Mouse (Mus musculus) kidney, adult 8-10 months (tissue): ENCODE measurements around the gene Npsr1.

Experiments
- DNase-seq, 2 experiments: peaks; one replicate each; pipeline ENCODE4 v3.0.0; 2022

Npsr1 gene

DNA sequence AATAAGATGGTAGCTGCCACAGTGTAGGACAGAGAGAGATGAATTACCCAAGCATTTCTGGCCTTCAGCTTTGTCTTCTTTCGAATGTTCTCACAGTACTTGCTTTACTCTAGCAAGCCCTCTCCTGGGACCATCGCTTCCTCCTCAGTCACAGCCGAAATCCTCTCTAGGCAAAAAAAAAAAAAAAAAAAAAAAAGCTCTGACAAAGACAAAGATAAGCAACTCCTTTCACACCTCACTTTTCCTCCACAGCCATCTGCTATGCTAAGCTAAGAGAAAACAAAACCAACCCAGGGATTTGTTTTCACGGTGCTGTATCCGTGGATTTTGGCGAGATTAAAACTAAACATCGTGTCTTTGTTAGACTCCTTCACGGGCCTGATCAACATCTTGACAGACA is 156.4 kb downstream of the Npsr1 start:
- DNase-seq, result no peak

DNA sequence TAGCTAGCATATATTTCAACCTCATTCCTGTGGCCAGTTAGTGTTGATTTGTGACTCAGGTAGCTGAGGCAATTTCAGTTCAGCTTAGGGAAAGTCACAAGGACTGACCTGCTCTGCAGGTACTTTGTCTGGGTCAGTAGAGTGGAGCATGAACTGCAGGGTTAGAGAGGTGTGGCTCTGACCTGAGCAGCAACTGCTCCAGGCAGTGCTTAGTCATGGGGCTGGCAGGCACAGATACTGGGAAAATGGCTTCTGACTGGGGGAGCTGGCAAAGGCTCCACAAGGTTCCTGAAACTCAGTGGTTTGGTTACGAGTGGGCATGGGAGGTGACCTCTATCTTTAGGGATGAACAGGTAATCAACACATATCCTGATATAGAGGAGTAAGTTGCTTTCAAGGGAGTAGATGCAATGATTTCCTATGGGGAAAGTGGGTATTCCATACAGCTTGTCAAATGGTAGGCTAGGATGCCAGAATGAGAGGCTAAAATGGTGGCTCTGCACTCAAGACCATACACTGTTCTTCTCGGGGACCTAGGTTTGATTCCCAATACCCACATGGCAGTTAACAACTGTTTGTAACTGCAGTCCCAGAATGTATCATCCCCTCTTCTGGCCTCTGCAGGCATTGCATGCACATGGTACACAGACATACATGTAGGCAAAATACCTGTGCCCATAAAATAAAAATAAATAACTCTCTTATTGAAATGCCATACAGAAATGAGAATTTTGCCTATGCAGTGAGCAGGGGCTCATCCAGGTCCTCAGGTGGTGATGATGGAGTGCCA is 182.9 kb downstream of the Npsr1 start:
- no peak for DNase-seq

DNA sequence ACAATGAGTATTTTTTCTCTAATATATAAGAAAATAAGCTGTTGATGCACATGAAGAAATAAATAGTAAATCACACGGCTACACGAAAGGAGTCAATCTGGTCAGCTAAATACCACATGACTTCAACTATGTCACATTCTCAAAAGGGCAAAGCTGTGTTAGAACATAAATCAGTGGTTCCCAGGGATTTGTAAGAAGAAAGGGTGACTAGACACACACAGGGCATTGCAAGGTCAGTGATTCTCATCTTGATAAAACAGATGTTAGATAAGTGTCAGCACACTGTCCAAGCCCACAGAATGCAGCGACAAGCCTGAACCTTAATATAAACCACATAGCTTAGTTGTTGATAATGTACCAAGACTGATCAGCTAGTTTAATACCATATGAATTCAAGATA is 184.8 kb downstream of the Npsr1 start:
- DNase-seq, result no peak

DNA sequence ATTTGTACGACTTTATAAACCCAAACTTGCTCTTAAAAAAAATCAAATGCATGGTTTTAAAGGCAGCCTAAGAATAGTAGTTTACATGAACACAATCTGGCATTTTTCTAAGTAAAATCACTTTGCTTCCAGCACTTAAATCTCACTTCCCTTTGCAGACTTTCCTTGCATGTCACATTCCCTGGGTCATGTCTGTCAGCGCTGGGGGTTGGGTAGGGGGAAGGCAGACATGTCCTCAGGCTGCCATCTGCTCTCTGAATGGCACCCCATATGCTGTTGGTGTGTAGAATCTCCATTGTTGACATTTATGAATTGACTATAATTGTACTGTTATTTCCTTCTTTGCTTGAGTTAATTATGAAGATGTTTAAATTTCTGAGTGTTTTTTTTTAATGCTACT is 185.3 kb downstream of the Npsr1 start:
- DNase-seq, result no peak

DNA sequence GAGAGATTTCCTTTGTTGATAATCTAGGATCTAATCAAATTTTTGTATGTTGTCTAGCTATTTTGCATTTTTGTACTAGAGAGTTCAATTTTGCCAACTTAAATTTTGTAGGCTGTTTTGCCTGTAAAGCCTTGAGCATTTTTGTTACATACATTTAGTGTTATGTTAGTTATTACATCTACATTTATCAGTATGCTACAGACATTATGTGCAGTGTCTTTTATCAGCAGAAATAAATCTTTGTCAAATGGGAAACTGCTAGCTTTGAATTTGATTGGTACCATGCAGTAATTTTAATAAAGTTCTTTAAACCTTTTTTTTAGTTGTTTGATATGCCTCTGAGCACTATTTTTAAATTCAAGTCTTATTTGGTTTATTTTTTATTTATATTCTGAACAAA is 185.7 kb downstream of the Npsr1 start:
- DNase-seq, result no peak

DNA sequence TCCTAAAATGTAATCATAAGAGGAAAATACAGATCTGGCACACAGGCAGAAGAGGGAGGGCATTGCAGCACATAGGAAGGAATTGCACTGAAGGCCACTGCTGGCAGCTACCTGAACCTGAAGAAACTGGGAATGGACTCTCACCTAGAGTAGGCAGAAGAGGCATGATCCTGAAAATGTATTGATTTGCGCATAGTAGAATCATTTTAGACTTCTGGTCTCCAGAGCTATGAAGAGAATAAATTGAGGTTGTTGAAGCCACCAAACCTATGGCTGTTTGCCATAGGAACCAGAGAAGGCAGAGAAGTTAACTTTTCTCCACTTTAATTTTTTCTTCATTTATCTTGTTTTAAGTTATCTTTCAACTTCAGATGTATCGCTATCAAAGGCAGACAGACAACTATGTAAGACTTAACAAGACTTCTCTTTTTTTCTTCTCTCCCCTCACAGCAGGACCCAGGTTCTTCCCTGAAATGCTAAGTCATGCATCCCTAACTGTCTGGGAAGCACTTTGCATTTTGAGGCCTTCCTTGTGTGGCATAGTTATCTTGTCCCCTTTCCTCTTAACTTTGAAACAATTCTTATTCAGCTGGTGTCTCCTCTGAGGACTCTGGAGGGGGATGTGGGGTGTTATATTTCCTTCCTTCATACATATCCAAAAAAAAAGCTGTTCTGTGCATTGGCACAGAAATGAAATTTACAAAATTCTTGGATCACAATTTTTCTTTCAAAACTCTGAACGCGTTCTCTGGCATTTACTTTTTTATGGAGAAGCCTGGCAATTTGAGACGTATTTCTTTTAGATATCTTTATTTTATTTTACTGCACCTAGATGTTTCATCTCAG is 186.7 kb downstream of the Npsr1 start:
- DNase-seq, result no peak

DNA sequence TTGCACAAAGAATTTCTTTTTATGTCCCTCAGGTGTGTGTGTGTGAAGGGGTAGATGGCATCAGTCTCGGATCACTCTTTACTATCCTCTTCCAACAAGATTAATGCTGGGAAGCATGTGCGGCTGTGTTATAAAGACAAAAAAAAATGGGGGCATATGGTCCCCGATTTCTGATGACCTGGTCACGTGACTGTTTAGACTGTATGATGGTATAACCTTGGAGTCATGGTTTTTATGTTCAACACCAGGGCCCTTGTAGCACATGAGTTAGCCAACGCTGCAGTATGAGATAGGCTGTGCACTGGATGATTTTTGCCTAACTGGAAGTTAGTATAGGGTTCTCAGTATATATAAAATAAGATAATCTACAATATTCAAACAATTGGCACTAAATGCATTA is 187.6 kb downstream of the Npsr1 start:
- no peak for DNase-seq

DNA sequence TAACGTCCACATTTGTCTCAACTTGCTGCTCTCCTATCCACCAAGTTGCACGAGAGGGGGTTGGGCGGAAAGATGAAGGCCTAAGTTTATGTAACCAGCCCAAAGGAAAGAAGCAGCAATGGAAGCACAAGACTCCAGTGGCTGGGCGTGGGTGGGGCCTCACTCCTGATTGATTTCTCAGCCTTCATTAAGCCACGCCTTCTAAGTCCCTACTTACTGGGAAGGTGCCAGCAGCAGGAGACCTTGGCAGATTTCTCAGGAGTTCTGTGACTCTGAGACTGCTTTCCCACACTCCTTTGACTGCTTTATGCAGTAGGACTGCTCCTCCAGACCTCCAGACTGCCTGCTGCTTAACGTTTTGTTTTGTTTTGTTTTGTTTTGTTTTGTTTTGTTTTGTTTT is 193.6 kb downstream of the Npsr1 start:
- no peak for DNase-seq

DNA sequence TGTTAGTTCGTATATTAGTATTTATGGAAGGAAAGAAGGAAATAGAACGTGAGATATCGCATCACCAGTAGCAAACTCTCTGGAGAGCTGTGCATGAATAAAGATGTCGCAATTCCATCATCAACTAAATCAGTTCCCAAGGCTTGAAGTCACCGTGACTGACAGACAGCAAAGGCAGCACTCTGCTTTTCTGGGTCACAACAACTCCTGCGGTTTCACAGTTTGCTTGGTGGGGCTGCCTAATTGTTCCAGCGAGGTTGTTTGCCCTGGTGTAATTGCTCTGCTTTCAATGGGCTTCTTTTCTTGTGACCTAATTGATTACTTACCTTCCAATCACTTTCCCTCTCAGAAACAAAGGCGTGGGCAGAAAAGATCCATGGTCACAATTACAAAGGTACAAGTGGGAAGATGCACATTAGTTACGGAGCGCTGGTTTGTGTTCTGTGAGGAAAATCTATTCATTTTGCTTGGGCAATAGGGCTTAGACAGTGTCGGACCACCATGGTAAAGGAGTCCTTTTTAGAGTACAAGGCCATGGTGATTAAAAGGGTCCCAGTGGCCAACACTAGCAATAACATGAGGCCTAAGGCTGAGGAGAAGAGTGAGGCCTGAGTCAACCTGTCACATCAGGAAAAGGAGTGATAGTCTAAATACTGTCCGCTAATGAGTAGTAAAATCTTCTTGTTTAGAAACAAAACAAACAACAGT is 195.6 kb downstream of the Npsr1 start:
- no peak for DNase-seq

DNA sequence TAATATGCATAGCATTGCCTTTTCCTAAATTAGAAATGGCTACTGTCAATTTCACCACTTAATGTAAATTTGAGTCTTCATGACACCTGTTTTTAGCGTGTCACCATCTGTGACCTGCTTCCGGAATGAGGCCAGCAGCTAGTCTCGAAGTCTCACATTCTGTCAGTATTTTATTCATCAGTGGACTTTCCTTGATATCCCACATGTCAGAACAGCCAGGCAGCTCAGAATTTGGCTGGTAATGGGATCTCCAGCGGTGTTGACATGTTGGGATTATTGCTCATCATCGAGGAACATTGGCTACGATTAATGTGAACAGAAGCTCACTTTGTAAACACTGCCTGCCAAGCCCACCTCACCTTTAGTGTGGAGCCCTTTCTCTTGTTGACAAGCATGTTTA is 205.1 kb downstream of the Npsr1 start:
- DNase-seq, result no peak

DNA sequence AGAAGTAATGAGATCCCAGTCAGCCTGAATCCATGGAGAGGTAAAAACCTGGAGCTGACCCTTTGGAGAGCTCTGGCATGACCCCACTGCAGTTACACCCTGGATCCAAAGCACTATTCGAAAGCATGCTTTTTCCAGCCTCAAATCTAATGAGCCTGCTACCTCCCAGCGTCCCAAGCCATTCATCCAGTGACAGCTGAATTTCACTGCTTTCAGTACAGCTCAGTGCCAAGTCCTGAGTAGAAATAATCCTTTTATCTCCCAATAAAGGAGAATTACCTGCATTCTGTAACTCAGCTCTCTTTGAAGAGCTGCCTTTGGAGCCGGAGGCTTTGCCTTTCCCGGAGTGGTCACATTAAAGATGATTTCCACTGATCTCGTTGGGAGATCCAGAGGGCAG is 209.2 kb downstream of the Npsr1 start:
- DNase-seq, result no peak

DNA sequence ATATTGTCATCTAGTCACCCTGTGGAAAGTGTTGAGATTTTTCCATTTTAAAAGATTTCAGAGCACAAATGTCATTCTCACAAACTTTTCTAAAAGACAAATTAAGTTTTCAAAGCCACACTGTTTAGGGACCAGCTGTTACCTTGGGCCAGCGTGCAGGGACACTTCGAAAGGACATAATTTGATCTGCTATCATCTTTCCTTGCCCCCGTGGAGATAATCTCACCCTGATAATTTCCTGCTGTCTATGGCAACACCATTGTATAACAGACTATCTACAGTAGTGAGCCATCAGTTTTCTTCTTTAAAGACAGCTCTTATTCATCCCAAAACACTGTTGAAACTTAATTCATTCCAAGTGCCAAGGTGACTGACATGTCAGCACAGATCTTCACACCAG is 209.6 kb downstream of the Npsr1 start:
- no peak for DNase-seq

DNA sequence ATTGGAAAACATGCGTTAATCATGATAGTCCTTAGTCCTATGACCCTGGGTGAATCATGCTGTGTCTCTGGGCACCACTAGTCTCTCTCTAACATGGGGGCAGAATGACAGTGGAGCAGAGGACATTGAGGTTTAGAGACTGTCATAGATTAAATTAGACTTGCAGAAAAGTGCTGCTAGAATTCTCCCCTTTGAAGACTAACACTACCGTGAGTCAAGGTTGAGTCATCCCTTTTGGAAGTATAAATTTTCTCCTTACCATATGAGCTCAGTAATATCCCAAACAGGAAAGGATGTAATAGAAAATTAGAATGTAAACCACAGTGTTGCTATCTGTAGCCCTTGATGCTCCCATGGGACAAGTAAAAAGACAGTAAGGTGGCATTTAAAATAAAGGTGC is 218.0 kb downstream of the Npsr1 start:
- DNase-seq, result no peak

DNA sequence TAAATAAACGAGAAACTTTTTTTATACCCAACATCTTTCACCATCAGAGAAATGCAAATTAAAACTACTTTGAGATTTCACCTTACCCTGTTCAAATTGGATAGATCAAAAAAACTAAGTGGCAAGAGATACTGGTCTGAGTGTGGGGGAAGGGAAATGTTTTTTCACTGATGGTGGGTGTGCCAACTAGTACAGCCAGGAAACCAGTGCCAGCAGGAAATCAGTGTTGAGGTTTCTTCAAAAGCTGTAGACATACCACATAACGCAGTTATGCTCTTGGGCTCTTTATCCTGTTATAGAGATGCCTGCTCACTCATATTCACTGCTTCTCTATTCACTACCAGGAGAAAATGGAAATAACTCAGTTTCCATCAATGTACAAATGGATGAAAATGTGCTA is 233.9 kb downstream of the Npsr1 start:
- no peak for DNase-seq

DNA sequence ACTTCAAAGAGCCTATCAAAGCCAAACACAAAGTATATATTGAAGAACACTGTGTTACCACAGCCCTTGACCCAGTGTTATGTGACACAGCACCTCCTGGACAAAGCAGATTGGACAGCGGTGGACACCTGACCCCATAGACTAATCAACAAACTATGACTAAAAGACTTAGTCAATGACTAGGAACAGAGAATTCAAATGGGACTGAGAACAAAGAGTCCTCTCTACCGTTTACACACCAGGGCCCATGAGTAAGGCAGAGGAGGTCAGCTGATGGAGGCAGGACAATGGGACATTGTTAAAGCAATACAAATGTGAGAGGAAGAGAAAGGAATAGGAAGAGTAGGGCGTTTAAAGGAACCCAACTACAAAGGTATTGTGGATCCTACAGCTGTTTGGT is 243.5 kb downstream of the Npsr1 start:
- DNase-seq, result no peak

DNA sequence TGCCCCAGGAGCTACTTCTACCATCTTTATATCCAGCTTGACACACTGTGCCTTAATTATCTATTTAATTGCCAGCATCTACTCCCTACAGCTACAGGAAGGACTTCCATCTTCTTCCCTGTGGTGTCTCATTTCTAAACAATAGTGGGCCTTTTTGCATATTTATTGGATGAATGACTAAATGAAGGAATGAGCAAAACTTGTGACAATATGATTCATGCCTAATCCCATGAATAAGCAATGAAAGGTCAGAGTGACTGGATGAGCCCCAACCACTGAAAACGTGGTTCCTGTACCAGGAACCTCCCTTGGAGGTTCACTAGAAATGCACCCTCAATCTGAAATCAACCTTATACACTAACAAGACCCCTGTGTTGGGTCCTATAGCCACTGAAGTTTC is 249.2 kb downstream of the Npsr1 start:
- no peak for DNase-seq

DNA sequence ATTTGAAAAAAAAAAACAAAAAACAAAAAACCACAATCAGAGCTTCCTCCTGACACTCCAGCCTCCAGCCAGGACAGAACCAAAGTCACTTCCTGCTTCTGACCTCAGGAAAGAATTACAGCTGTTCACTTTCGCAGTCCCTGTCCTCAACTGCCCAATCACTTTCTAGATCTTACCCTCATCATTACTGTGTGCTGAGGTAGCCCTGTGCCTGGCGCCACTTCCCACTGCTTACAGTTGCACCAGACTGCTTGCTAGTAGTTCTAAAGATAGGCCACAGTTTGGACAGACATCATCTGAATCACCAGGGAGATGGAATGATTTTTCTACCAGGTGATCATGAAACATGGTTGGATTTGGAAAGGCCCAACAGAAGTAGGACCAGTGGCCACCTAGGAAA is 251.7 kb downstream of the Npsr1 start:
- DNase-seq, result no peak

DNA sequence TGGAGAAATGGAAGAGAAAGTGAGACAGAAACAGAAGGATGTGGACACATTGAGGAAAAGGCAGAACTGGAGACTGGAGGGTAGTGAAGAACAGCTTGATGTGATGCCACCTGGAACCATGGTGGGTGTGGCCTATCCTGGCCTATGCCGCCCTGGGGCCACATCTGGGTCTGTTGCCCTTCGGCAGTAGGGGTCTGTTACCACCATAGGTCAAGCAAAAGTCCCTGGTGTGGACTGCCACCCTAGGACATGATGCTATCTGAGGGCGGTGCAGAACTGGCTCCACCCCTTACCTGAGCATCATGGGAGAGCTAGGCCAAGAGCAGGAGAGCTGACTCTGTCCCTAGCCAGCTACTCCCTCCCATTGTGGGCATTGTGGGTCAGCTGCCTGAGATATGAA is 253.6 kb downstream of the Npsr1 start:
- no peak for DNase-seq
